Mouse (Mus musculus): ENCODE data around the gene Slc38a11.
A peak's percentile ranks its signal among the peaks of the same experiment; 100 is the strongest.

The Slc38a11 gene

DNA sequence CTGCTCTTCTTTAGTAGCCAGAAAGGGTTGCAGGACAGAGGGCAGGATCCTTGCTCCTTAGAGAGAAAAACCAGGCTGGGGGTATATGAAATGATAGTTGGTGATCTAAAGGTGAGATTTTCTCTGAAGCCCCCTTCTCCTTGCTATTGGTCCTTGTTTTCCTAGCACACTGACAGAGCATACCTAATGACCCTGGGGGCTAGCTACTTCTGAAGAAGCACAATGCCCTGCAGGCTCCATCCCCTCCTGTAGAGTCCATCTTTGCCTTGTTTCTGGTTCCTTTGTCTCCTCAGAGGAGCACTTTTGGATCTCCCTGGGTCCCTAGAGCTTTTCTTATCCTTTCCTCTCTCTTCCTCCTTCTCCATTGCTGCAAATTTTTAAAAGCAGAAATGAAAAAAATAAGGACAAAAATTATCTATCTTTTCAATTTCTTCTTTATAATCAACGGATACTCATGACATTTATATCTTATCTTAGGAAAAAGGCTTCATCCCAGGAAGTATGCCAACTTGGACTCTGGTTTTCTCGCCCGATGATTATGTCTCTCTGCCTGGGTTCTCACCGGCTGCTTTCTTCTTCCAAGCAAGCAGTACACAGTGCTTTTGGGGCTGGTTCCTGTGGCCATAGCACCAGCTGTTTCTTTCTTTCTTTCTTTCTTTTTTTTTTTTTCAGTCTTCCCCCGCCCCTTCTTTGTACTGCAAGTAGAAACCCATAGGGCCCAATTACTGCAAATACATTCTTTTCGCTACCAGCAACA lies 41.7 kb downstream of the Slc38a11 start:
- DNase-seq (ENCODE audit: low read depth) = no peak

DNA sequence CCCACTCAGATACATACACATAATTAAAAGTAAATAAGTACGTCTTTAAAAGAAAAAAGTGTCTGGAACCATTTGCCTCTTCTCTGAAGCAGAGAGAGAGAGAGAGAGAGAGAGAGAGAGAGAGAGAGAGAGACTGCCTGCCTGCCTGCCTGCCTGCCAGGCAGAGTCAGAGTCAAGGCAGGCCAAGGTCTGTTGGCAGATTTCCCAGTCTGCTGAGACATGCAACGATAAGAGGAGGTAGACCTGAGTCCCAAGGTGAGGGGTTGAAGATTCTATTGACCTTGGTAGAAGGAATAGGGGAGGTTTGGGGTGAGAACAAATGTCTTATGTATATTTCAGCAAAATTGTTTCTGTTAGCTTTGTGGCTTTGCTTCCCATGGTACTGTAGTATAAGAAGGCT lies 42.9 kb downstream of the Slc38a11 start:
- peak; percentile 27 for DNase-seq (ENCODE audit: low read depth)

DNA sequence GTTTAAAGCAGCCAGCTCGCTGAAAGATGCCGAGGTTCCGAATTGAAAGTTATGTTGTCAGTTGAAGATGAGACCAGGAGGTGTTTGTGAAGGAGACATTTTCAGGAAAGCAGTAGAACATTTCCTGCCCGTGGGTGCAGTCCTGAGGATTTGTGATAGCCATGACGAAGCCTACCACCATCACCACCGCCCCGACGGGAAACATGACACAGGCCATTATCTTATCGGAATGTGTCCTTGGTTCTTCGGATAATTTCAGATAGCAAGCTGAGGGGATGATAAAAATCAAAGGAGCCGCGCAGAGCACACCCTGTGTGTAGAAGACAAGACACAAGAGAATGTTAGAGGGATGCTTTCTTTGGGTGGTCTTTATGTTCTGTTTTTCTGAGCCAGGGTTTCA lies 47.1 kb downstream of the Slc38a11 start:
- DNase-seq (ENCODE audit: low read depth) = no peak

DNA sequence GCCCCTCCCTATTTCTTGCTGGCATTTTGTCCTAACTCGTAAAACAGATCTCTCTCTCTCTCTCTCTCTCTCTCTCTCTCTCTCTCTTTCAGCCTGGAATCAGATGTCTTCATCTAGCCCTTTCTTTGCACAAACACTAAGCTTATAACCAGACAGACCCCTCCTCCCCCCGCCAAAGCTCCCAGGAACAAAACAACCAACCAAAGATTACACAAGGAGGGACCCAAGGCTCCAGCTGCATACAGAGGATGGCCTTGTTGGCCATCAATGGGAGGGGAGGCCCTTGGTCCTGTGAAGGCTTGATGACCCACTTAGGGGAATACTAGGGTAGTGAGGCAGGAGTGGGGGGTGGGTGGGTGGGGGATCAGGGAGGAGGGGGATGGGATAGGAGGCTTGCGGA lies 52.6 kb downstream of the Slc38a11 start:
- no peak for DNase-seq (ENCODE audit: low read depth)

DNA sequence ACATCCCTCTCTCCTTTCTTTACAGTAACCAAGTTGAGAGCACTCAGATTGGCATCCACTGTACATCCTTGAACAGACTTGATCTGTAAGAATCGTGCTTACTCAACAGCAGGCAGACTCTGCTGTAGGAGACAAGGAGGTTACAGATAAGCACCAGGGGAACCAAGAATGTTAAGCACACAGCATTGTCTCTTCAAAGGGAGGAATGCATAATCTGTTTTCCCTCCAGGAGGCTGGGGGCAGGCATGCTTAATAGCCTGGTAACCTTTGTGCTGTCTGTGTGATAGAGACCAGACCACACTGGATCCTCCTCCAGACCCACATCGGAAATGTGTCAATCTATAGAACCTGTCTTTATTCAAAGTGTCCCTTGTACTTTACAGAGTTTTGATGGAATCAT lies 67.3 kb downstream of the Slc38a11 start:
- no peak for DNase-seq (ENCODE audit: low read depth)

DNA sequence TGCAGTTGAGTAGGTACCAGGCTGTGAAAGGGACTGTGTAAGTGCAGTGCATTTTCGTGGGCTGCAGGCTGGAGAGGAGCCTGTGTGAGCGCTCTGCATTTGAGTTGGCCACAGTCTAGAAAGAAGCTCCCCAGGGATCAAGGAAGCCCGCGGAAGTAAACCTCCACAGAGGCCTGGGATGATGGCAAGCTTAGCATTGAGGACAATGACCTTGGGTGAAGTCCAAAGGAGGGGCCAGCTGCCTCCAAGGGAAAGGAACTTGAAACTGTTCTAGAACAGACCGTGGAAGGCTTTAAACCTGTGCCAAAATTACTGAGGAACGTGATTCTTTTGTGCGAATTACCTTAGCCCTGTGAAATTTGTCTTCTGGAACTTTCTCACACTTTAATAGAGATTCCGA lies 69.7 kb downstream of the Slc38a11 start:
- DNase-seq (ENCODE audit: low read depth) = no peak

DNA sequence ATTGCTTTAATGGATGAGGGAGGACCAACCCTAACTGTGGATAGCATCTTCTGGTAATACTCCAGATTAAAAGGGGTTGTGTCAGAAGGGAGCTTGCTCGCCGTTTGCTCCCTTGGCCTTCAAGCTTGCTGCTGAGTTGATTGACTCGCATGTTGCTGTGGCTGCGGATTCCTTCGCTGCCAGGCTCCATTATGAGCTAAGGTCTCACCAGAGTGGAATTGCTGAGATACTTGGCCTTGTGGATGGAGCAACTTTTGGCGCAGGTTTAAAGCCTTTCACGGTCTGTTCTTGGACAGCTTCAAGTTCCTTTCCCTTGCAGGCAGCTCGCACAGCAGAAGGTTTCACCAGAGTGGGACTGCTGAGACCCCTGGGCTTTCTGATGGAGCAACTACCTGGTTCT lies 70.4 kb downstream of the Slc38a11 start:
- peak; percentile 27 for DNase-seq (ENCODE audit: low read depth)

DNA sequence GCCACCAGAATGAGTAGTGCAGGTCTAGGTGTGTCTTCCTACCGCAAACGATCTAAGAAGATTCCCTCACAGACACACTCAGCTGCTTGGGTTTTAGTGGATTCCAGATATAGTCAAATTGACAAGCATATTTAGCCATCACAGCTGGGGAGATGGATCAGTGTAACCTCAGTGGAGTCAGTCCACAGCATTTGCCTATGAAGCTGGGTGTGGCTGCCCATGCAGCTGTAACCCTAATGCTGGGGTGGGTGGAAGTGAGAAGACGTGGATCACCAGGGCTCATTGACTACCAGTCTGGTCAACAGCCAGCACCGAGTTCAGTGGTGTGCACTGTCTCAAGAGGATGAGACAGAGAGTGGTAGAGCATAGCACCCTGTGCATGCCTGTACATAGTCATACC lies 74.1 kb downstream of the Slc38a11 start:
- no peak for DNase-seq (ENCODE audit: low read depth)

DNA sequence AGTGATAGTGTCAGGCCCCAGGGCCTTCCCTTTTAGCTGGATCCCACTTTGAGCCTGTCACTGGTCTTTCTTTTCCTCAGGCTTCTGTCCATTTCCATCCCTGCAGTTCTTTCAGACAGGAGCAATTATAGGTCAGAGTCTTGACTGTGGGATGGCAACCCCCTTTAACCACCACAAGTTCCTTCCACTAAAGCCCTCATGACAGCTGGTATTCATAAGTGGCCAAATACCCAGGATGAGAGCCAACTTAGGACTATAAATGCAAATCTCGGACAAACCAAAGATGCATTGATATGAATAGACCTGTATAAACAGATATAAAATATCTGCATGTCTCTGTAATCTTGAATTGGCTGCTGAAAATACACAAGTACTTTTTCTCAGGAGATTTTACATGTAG lies 75.1 kb downstream of the Slc38a11 start:
- no peak for DNase-seq (ENCODE audit: low read depth)

DNA sequence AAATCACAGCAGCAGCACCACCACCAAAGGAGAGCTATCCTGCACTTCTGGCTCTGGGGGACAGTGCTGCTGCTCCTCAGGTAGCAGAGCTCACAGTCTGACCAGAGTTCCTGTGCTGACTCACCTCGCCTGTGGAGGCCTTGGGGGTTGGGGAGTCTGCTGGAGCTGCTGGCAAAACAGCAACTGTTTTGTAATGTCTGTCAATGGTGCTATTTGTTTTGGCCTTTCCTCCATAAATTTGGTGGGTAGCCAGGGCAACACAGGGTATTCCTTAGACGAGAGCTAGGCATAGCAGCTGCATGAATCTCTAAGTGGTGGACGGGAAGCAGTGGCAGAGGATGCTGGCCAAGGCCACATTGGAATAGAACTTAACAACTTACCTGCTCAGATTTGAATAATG lies 78.5 kb downstream of the Slc38a11 start:
- DNase-seq (ENCODE audit: low read depth) = peak; percentile 95

DNA sequence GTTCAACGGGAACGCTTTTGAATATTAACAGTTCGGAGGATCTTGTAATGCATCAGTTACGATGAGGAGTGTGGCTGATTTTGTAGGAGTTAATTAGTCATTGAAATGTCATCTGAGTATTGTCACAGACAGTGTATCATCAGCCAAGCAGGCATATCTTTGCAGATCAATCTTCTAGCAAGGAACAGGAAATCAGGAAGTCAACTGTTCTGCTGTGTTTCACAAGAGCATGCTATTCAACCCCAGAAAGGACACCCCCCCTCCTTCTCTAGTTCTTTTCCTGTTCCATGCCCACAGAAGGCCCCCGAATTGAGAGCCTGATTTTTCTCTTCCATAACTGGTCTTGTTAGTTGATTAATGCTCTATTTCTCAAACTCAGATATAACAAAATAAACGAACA lies 80.9 kb downstream of the Slc38a11 start:
- DNase-seq (ENCODE audit: low read depth) = no peak

DNA sequence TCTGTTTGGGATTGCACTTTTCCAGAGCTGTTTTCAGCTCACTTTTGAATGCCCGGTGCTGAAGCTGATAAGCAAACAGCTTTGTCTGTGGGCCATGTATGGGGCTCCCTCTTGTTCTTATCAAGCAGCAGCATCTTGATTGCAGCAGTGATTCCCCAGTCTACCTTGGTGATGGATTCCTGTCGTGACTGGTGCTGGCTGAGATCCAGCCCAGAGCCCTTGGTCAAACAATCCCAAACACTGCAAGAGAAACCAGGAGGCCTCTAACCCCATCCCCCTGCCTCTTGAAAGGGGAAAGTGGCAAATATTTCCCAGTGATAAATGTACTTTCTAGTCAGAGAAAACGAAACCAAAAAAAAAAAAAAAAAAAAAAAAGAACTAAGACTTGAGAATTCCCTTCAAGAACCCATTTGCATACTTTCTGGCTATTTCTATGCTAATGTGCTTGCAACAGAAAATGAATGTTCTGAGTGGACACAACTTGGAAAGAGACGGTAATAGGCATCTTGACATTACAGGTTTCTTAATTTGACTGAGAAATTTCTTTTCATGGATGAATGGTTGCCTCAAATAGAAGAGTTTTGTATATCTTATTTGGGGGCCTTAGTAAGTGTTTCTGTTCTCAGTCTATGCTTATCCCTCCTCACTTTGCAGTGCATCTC lies 84.7 kb downstream of the Slc38a11 start:
- DNase-seq (ENCODE audit: low read depth) = peak; percentile 30

DNA sequence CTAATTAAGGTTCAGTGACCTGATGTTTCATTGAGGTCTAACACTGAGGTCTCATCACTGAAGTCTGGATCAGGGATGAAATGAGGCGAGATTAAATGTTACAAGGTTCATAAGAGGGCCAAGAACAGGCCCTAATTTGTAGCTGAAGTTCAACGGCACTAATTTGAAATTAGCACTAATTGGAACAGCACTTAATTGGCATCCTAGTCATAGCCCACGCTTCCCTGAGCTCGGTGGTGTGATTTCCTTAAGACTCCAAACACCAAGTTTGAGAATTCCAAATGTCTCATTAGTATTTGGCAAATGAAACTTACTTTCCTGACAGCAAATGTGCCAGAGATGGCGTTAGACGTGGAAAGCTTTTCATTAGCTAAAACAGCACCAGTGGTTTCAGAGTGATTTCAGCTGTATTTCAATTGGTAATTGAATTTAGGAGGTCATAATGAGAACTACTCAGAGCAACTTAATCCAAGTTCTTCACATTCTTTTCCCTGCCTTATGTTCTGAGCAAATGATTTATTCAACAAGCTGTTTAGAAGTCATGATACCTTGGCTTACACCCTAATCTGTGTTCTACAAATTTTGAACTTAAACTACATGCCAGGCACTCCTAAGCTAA lies 88.3 kb downstream of the Slc38a11 start:
- DNase-seq (ENCODE audit: low read depth) = no peak

DNA sequence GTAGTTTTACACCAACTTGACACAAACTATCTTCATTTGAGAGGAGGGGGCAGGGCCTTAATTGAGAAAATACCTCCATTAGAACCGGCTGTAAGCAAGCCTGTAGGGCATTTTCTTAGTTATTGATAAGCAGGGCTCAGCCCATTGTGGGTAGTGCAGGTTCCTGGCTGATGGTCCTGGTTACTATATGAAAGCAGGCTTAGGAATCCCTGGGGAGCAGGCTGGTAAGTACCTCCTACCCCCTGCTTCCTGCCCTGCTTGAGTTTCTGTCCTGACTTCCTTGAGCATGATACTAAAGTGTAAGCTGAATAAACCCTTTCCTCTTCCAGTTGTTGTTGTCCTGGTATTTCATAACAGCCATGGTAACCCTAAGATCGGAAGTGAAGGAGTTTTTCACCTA lies 89.9 kb downstream of the Slc38a11 start:
- DNase-seq (ENCODE audit: low read depth) = no peak

DNA sequence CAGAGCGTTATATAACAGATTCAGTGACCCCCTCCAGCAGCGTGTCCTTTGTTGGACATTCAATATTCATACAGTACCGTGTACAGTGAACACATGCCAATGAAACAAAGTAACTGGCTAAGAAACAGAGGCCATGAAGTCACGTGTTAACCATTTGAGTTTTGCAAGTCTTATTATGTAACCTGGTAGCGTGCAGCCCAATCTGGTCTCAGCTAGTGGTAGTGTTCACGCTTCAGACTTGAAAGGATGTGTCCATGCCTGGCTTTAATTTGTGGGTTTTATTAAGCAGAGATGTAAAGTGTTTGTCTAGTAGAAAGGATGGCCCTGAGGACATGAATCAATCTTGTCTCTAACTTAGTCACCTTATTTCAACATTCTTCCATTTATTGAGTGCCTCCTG lies 95.1 kb downstream of the Slc38a11 start:
- DNase-seq (ENCODE audit: low read depth) = peak; percentile 64

DNA sequence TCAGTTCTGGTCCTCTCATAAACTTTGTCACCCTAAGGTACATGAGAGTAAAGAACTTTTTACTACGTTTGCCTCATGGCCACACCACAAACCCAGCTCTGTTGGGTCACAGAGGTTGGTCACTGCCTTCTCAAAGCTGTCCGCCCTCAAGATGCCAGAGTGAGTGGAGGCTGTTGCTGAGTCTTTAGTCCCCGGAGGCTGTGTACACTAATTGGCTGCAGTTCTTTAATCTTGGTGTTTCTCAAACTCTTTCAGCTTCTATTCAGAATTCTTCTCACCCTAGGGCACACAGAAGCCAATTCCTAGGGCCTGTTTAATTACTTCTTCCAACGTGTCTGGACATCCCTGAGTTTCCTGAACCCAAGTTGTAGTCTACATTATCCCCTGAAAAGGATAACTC lies 96.0 kb downstream of the Slc38a11 start:
- no peak for DNase-seq (ENCODE audit: low read depth)

DNA sequence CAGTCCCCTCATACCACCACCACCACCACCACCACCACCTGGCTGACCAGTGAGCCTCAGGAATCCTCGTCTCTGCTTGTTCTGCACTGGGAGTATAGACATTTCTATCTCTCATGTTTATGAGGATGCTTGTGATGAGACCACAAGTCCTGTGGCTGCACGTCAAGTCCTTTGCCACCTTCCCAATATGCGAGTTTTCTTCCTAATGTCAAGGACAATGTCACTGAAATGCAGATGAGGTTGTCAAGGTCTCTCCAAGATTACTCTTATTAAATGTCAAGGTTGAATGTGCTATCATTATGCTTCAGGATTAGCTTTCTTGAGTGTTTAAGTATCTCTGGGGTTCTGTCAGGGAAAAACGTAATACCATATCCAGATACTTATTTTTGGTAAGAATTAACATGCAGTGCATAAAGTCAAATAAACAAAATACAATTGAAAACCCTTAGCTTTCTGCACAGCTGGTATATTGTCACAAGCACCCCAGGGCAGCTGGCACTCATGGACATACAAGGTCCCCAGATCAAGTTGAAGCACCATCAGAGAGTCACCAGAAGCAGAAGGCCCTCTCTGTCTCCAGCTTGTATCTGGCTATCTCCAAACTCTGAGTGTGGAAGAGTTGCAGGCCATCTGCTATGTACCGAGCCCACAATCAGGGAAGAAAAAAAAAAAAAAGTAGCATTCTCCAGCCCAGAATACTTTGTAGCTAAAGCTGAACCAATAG lies 97.1 kb downstream of the Slc38a11 start:
- no peak for DNase-seq (ENCODE audit: low read depth)
